Mouse (Mus musculus) liver, embryonic 16.5 days (tissue): ENCODE results near the gene Zfp978. TPM values are rescaled to one million over a fixed set of nuclear protein-coding genes. Genes with fewer than 3 reads are reported as not detected.
"Not testable (repeated sequence)": the region's sequence is repeated elsewhere in the genome, so short reads cannot be mapped to it uniquely, and the experiment has no call there.

Experiments
- ATAC-seq: fragments of 200-750 bp; cut with Nextera tagmentation; 2 replicates; pipeline ENCODE4 v1.8.0; 2017; ENCODE audit warnings: low read depth, mild to moderate bottlenecking, moderate number of reproducible peaks, moderate library complexity
- H3K27ac ChIP-seq: fragments of 300-500 bp; sonication (generic); 2 replicates; pipeline ENCODE4 v1.5.1; 2014; ENCODE audit warnings: mild to moderate bottlenecking, low read length
- H3K27me3 ChIP-seq: fragments of 300-500 bp; sonication (generic); 2 replicates; pipeline ENCODE4 v1.6.1; 2014; ENCODE audit warnings: low read depth, low read length, mixed read lengths; ENCODE audit not compliant: control insufficient read depth, insufficient read depth
- H3K36me3 ChIP-seq: fragments of 300-500 bp; sonication (generic); 2 replicates; pipeline ENCODE4 v1.6.1; 2014; ENCODE audit warnings: mild to moderate bottlenecking; ENCODE audit not compliant: control insufficient read depth, insufficient read depth
- H3K4me1 ChIP-seq: fragments of 300-500 bp; sonication (generic); 2 replicates; pipeline ENCODE4 v1.6.1; 2014; ENCODE audit warnings: low read depth, low read length, mixed read lengths; ENCODE audit not compliant: control insufficient read depth
- H3K4me2 ChIP-seq: fragments of 300-500 bp; sonication (generic); 2 replicates; pipeline ENCODE4 v1.6.1; 2014; ENCODE audit warnings: low read depth, low read length, mixed read lengths
- H3K4me3 ChIP-seq: fragments of 300-500 bp; sonication (generic); 2 replicates; pipeline ENCODE4 v1.5.1; 2014; ENCODE audit warnings: low read depth, mild to moderate bottlenecking, low read length
- H3K9ac ChIP-seq: fragments of 300-500 bp; sonication (generic); 2 replicates; pipeline ENCODE4 v1.6.1; 2014; ENCODE audit warnings: low read depth, low read length
- H3K9me3 ChIP-seq: fragments of 300-500 bp; sonication (generic); replicated peaks from 2 replicates; pipeline ENCODE4 v1.6.1; 2016; ENCODE audit warnings: low read length; ENCODE audit not compliant: control insufficient read depth
- WGBS: fragments of 180-500 bp; shearing (Covaris S2); extraction: QIAGEN DNeasy Blood & Tissue Kit; methylation state at CpG from one replicate; pipeline ENCODE4 v1.1.7; 2014; ENCODE audit not compliant: insufficient replicate concordance; 5-methylcytosine and 5-hydroxymethylcytosine counted together
- polyA plus RNA-seq: library from polyadenylated mRNA; unstranded; fragments of >200 nt; fragmentation: Nextera tagmentation; extraction: Ambion mirVana; gene quantifications from 2 replicates; pipeline ENCODE4 v1.2.1, GENCODE M21; 2015

Gene Zfp978
- polyA plus RNA-seq, 1 experiment from 2014 or later = 0.07 TPM

DNA sequence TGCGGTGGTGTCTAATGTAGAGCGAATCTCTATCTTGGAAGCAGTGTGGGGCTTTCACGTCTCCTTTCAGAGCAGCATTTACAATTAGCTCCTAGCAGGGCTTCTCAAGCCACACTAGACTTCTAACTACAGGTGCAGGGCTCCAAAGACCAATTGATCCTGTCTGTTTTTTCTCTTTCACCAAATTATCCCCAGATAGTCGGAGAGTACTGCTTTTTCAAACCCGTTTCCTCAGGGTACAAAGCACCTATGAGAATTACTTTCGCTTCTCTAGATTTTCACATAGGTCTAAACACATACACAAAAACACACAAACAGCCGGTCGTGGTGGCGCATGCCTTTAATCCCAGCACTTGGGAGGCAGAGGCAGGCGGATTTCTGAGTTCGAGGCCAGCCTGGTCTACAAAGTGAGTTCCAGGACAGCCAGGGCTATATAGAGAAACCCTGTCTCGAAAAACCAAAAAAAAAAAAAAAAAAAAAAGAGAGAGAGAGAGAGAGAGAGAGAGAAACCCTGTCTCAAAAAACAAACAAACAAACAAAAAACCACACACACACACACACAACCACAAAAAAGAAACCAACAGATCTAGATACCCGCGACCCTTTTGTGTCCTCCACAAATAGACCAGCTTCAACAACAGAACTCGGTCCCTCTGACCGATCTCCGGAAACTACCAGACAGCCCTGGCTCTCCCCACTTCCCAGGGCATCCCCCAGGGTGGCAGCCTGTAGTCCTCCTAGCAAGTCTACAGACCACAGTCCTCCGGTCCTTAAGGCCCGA is 12.0 kb upstream of the Zfp978 start:
- ATAC-seq, H3K27ac ChIP-seq, H3K4me2 ChIP-seq, H3K27me3 ChIP-seq, H3K4me3 ChIP-seq, H3K36me3 ChIP-seq, H3K4me1 ChIP-seq, H3K9ac ChIP-seq: not testable (repeated sequence)
- 69% methylated on average over 18 of the region's 19 CpGs for WGBS
- peaks cover 15% of the 10 kb centered on the region for H3K9me3 ChIP-seq

- H3K9me3 ChIP-seq = peaks cover 15% of the 10 kb centered on the region
- H3K27ac ChIP-seq, H3K4me2 ChIP-seq, H3K4me3 ChIP-seq, H3K27me3 ChIP-seq, H3K9ac ChIP-seq, H3K36me3 ChIP-seq, ATAC-seq, H3K4me1 ChIP-seq: not testable (repeated sequence)
- WGBS = 61% methylated on average over 9 of the region's 9 CpGs
Observed at GRCm38 (mm10) chr4:147349687-147350415, 11.3 kb upstream of the Zfp978 start.

DNA sequence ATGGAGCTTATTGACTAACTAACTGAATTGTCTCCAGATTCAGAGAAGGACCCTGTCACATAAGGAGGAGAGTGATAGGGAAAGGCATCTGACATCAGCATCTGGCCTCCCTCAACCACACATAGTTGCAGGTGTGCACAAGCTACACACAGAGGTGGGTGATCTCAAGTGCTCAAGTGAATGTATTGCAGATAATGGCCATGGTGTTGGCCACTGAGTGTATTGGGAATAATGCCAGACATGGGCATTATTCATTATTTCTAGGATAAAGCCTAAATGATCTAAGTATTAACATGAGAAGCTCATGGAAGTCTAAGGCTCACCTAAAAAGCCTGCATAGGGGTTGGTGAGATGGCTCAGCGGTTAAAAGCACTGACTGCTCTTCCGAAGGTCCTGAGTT is 10.6 kb upstream of the Zfp978 start:
- H3K36me3 ChIP-seq, H3K4me2 ChIP-seq, H3K4me1 ChIP-seq, H3K4me3 ChIP-seq, H3K27ac ChIP-seq, H3K27me3 ChIP-seq, H3K9ac ChIP-seq: not testable (repeated sequence)
- peak; percentile 48; the same call in 1 of the 2 replicates for ATAC-seq
- 67% methylated on average over 2 of the region's 2 CpGs for WGBS
- H3K9me3 ChIP-seq = peaks cover 15% of the 10 kb centered on the region

DNA sequence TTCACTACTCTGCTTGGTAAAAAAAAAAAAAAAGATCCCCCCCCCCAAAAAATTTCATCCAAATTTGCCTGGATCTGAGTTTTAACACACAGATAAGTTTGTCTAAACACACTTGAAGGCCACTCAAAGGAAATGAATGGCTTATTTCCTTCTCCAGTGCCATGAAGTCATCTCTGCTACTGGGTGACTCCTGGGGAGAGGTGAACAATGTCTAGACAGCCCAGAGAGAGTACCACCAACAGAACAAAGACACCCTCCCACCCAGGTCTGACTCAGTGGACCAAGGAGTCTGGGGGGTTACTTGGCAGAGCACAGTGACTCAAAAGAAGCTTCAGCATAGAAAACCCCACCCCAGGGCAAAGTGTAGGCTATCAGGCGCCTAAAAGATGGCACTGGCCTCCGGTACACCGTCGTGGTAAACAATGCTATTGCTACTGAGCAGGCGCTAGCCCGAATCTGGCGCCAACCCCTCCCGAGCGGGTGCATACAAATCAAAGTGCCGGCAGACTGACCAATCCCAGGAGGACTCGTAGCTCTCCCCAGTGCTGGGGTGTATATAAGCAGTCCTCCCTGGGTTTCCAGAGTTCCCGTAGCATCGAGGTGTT is 9.6 kb upstream of the Zfp978 start:
- H3K4me2 ChIP-seq, H3K36me3 ChIP-seq, H3K27me3 ChIP-seq, H3K4me1 ChIP-seq, H3K27ac ChIP-seq, H3K4me3 ChIP-seq, H3K9ac ChIP-seq, ATAC-seq: not testable (repeated sequence)
- H3K9me3 ChIP-seq = peaks cover 15% of the 10 kb centered on the region
- WGBS = 71% methylated on average over 9 of the region's 13 CpGs

- H3K4me1 ChIP-seq, H3K4me3 ChIP-seq, H3K27ac ChIP-seq, H3K27me3 ChIP-seq, H3K9ac ChIP-seq, ATAC-seq, H3K4me2 ChIP-seq, H3K36me3 ChIP-seq: not testable (repeated sequence)
- H3K9me3 ChIP-seq = peaks cover 13% of the 10 kb centered on the region
- WGBS = 59% methylated on average over 4 of the region's 4 CpGs
Observed at GRCm38 (mm10) chr4:147353626-147354025, 7.5 kb upstream of the Zfp978 start.

DNA sequence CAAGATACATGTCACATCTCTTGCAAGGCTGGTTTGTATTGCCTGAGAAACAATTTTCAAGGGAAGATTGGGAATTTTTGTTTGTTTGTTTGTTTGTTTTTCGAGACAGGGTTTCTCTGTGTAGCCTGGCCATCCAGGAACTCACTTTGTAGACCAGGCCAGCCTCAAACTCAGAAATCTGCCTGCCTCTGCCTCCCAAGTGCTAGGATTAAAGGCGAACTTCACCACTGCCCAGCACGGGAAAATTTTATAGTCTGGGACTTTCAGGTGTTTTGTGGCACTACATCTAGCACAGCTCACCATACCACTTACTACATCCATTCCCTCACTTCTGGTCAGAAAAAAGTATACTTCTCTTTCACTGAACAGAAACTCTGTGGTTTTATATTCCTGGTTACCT is 5.1 kb upstream of the Zfp978 start:
- H3K9ac ChIP-seq, H3K4me3 ChIP-seq, H3K4me2 ChIP-seq, H3K27me3 ChIP-seq, H3K27ac ChIP-seq, ATAC-seq, H3K4me1 ChIP-seq, H3K9me3 ChIP-seq, H3K36me3 ChIP-seq: not testable (repeated sequence)
- WGBS = no CpG with 5 or more reads among the region's 3 CpGs

DNA sequence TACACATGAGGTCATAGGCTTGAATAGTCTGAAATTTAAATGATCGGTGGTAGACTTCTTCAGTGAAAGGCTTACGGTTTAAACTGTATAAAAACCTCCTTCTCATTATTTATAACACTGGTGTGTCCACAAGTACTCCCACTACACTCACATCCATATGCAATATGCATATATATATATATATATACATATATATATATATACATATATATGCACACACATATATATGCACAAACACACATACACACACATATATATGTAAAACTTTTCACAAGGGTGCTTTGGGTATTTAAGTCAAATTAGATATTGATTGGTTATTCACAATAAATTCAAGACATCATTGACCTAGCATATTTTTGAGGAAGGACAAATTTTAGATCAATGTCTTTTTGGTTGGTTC is 3.9 kb upstream of the Zfp978 start:
- WGBS = no CpG with 5 or more reads among the region's 2 CpGs
- not testable (repeated sequence) for H3K4me1 ChIP-seq, ATAC-seq, H3K4me2 ChIP-seq, H3K4me3 ChIP-seq, H3K27ac ChIP-seq, H3K9ac ChIP-seq, H3K27me3 ChIP-seq, H3K9me3 ChIP-seq, H3K36me3 ChIP-seq

DNA sequence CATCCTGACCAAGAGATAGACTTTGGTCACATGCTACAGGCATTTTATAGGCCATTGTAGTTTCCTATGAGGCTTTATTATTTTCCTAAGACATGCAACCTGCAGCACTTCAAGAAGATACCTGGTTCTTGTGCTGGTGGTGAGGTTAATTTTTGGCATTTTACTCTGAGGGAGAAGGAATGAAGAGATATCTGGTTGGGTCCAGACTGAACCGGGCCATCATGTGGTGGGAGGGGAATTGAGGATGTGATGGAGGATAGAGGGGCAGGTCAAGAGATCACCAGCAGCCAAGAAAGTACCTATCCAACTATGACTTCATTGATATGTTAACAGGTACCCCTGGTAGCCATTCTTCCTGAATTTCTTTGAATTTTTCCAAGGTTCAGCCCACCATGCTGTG is 769 bp downstream of the Zfp978 start:
- not testable (repeated sequence) for H3K27ac ChIP-seq, H3K9me3 ChIP-seq, H3K4me3 ChIP-seq, H3K9ac ChIP-seq, H3K4me2 ChIP-seq, H3K36me3 ChIP-seq, H3K4me1 ChIP-seq, H3K27me3 ChIP-seq, ATAC-seq
- WGBS = no CpG with 5 or more reads among the region's 1 CpGs

GRCm38 (mm10) chr4:147369564-147369963 is 8.5 kb downstream of the Zfp978 start:
- H3K4me1 ChIP-seq, H3K9me3 ChIP-seq, H3K4me3 ChIP-seq, H3K27me3 ChIP-seq, H3K36me3 ChIP-seq, H3K9ac ChIP-seq, H3K27ac ChIP-seq, H3K4me2 ChIP-seq: not testable (repeated sequence)
- peak; percentile 16; the same call in 1 of the 2 replicates for ATAC-seq
- WGBS = no CpG with 5 or more reads among the region's 2 CpGs
